Mouse (Mus musculus): ENCODE data around the gene Wdr24. TPM values are rescaled to one million over a fixed set of nuclear protein-coding genes. Genes with fewer than 3 reads are reported as not detected.

Wdr24 gene
- polyA plus RNA-seq, 1 experiment from 2014 or later: 22.9 TPM

- no peak overlapping the region for H3K27ac ChIP-seq (replicated peaks; ENCODE audit: low read depth, low read length)
- no peak for DNase-seq (ENCODE audit: low spot score)
- no peak overlapping the region for H3K9ac ChIP-seq (ENCODE audit: low read depth, low read length)
- H3K36me3 ChIP-seq (ENCODE audit: control insufficient read depth, insufficient read depth, low read length): peaks cover 45% of the 10 kb centered on the region
- H3K27me3 ChIP-seq (replicated peaks; ENCODE audit: control insufficient read depth, insufficient read depth, low read length): no peaks in the 10 kb centered on the region
- no peak overlapping the region for H3K4me2 ChIP-seq (ENCODE audit: low read depth, low read length)
- WGBS: 93% methylated on average over 19 of the region's 22 CpGs
- no peak for ATAC-seq (ENCODE audit: low read depth)
- H3K4me1 ChIP-seq (ENCODE audit: control insufficient read depth, insufficient read depth, low read length): peaks cover 35% of the 10 kb centered on the region
- no peak overlapping the region for H3K4me3 ChIP-seq (ENCODE audit: low read depth, low read length)
- no peaks in the 10 kb centered on the region for H3K9me3 ChIP-seq (ENCODE audit: control insufficient read depth, low read length)
These were observed 4.3 kb downstream of the Wdr24 start for GRCm38 (mm10) chr17:25827546-25828222.

GRCm38 (mm10) chr17:25828223-25828594 lies 4.8 kb downstream of the Wdr24 start:
- peaks cover 35% of the 10 kb centered on the region for H3K4me1 ChIP-seq (ENCODE audit: control insufficient read depth, insufficient read depth, low read length)
- 81% methylated on average over 8 of the region's 8 CpGs for WGBS
- peak overlapping the region; percentile 76; the same call in 1 of the 2 replicates for H3K9ac ChIP-seq (ENCODE audit: low read depth, low read length)
- no peak for ATAC-seq (ENCODE audit: low read depth)
- no peaks in the 10 kb centered on the region for H3K9me3 ChIP-seq (ENCODE audit: control insufficient read depth, low read length)
- DNase-seq (ENCODE audit: low spot score): no peak
- peak overlapping the region; percentile 52 for H3K4me3 ChIP-seq (ENCODE audit: low read depth, low read length)
- peak overlapping the region; percentile 76 for H3K4me2 ChIP-seq (ENCODE audit: low read depth, low read length)
- H3K36me3 ChIP-seq (ENCODE audit: control insufficient read depth, insufficient read depth, low read length): peaks cover 45% of the 10 kb centered on the region
- H3K27ac ChIP-seq (replicated peaks; ENCODE audit: low read depth, low read length): no peak overlapping the region; the same call in 1 of the 2 replicates
- H3K27me3 ChIP-seq (replicated peaks; ENCODE audit: control insufficient read depth, insufficient read depth, low read length): no peaks in the 10 kb centered on the region

- Histone ChIP-seq H3K9ac (ENCODE audit: low read depth, low read length) (peak within 1 kb of the TSS; percentile 76), H3K4me1 (ENCODE audit: control insufficient read depth, insufficient read depth, low read length) (peaks cover 36% of the 10 kb centered on the region), H3K36me3 (ENCODE audit: control insufficient read depth, insufficient read depth, low read length) (peaks cover 45% of the 10 kb centered on the region), H3K27me3 (replicated peaks; ENCODE audit: control insufficient read depth, insufficient read depth, low read length) (no peaks in the 10 kb centered on the region), H3K27ac (replicated peaks; ENCODE audit: low read depth, low read length) (peak within 1 kb of the TSS; percentile 90), H3K4me3 (ENCODE audit: low read depth, low read length) (peak within 1 kb of the TSS; percentile 52), H3K4me2 (ENCODE audit: low read depth, low read length) (peak within 1 kb of the TSS; percentile 76), H3K9me3 (ENCODE audit: control insufficient read depth, low read length) (no peaks in the 10 kb centered on the region)
- DNase-seq (ENCODE audit: low spot score) (peak; percentile 94), ATAC-seq (ENCODE audit: low read depth) (peak; percentile 62)
- WGBS: 2% methylated on average over 32 of the region's 32 CpGs
These were observed 5.5 kb downstream of the Wdr24 start, which contains the start of gene Jmjd8 for GRCm38 (mm10) chr17:25828712-25829557. Jmjd8 (plus strand) TSS chr17:25828867.

- no peaks in the 10 kb centered on the region for H3K27me3 ChIP-seq (replicated peaks; ENCODE audit: control insufficient read depth, insufficient read depth, low read length)
- peak overlapping the region; percentile 76 for H3K4me2 ChIP-seq (ENCODE audit: low read depth, low read length)
- DNase-seq (ENCODE audit: low spot score): no peak
- WGBS: 31% methylated on average over 8 of the region's 8 CpGs
- peaks cover 36% of the 10 kb centered on the region for H3K4me1 ChIP-seq (ENCODE audit: control insufficient read depth, insufficient read depth, low read length)
- peak overlapping the region; percentile 76 for H3K9ac ChIP-seq (ENCODE audit: low read depth, low read length)
- peaks cover 45% of the 10 kb centered on the region for H3K36me3 ChIP-seq (ENCODE audit: control insufficient read depth, insufficient read depth, low read length)
- H3K27ac ChIP-seq (replicated peaks; ENCODE audit: low read depth, low read length): peak overlapping the region; percentile 90
- peak overlapping the region; percentile 52 for H3K4me3 ChIP-seq (ENCODE audit: low read depth, low read length)
- no peaks in the 10 kb centered on the region for H3K9me3 ChIP-seq (ENCODE audit: control insufficient read depth, low read length)
- no peak for ATAC-seq (ENCODE audit: low read depth)
These were observed 6.2 kb downstream of the Wdr24 start for GRCm38 (mm10) chr17:25829558-25830017.

- Histone ChIP-seq H3K36me3 (ENCODE audit: control insufficient read depth, insufficient read depth, low read length) (peaks cover 45% of the 10 kb centered on the region), H3K27ac (replicated peaks; ENCODE audit: low read depth, low read length) (no peak overlapping the region), H3K4me3 (ENCODE audit: low read depth, low read length) (peak overlapping the region; percentile 52; the same call in 1 of the 2 replicates), H3K4me2 (ENCODE audit: low read depth, low read length) (peak overlapping the region; percentile 76; the same call in 1 of the 2 replicates), H3K4me1 (ENCODE audit: control insufficient read depth, insufficient read depth, low read length) (peaks cover 38% of the 10 kb centered on the region), H3K9ac (ENCODE audit: low read depth, low read length) (peak overlapping the region; percentile 76; the same call in 1 of the 2 replicates), H3K9me3 (ENCODE audit: control insufficient read depth, low read length) (no peaks in the 10 kb centered on the region), H3K27me3 (replicated peaks; ENCODE audit: control insufficient read depth, insufficient read depth, low read length) (no peaks in the 10 kb centered on the region)
- ATAC-seq (ENCODE audit: low read depth) (no peak), DNase-seq (ENCODE audit: low spot score) (no peak)
- 82% methylated on average over 4 of the region's 4 CpGs for WGBS
These were observed 6.8 kb downstream of the Wdr24 start for GRCm38 (mm10) chr17:25830200-25830753.

GRCm38 (mm10) chr17:25830806-25831431 lies 7.5 kb downstream of the Wdr24 start:
- Histone ChIP-seq H3K27ac (replicated peaks; ENCODE audit: low read depth, low read length) (no peak overlapping the region), H3K27me3 (replicated peaks; ENCODE audit: control insufficient read depth, insufficient read depth, low read length) (no peaks in the 10 kb centered on the region), H3K9ac (ENCODE audit: low read depth, low read length) (peak overlapping the region; percentile 90; the same call in 1 of the 2 replicates), H3K4me2 (ENCODE audit: low read depth, low read length) (peak overlapping the region; percentile 86; the same call in 1 of the 2 replicates), H3K4me1 (ENCODE audit: control insufficient read depth, insufficient read depth, low read length) (peaks cover 38% of the 10 kb centered on the region), H3K9me3 (ENCODE audit: control insufficient read depth, low read length) (no peaks in the 10 kb centered on the region), H3K4me3 (ENCODE audit: low read depth, low read length) (peak overlapping the region; percentile 87), H3K36me3 (ENCODE audit: control insufficient read depth, insufficient read depth, low read length) (peaks cover 41% of the 10 kb centered on the region)
- DNase-seq (ENCODE audit: low spot score): no peak
- 84% methylated on average over 13 of the region's 14 CpGs for WGBS
- no peak for ATAC-seq (ENCODE audit: low read depth)

GRCm38 (mm10) chr17:25831451-25832281 lies 8.2 kb downstream of the Wdr24 start:
- Histone ChIP-seq H3K9me3 (ENCODE audit: control insufficient read depth, low read length) (no peaks in the 10 kb centered on the region), H3K9ac (ENCODE audit: low read depth, low read length) (peak overlapping the region; percentile 90), H3K27ac (replicated peaks; ENCODE audit: low read depth, low read length) (peak overlapping the region; percentile 86), H3K4me2 (ENCODE audit: low read depth, low read length) (peak overlapping the region; percentile 86), H3K27me3 (replicated peaks; ENCODE audit: control insufficient read depth, insufficient read depth, low read length) (no peaks in the 10 kb centered on the region), H3K4me3 (ENCODE audit: low read depth, low read length) (peak overlapping the region; percentile 87), H3K36me3 (ENCODE audit: control insufficient read depth, insufficient read depth, low read length) (peaks cover 34% of the 10 kb centered on the region), H3K4me1 (ENCODE audit: control insufficient read depth, insufficient read depth, low read length) (peaks cover 43% of the 10 kb centered on the region)
- no peak for ATAC-seq (ENCODE audit: low read depth)
- DNase-seq (ENCODE audit: low spot score): no peak
- 61% methylated on average over 21 of the region's 21 CpGs for WGBS

Measured in embryonic facial prominence, embryonic 14.5 days (tissue).